Mouse (Mus musculus) intestine, embryonic 14.5 days (tissue): ENCODE results near the gene Rictor. TPM values are rescaled to one million over a fixed set of nuclear protein-coding genes. Genes with fewer than 3 reads are reported as not detected.

Source experiments
- ATAC-seq: fragments of 200-750 bp; cut with Nextera tagmentation; replicated peaks from 2 replicates; pipeline ENCODE4 v1.8.0; 2017; ENCODE audit warnings: low read depth, moderate number of reproducible peaks, moderate TSS enrichment, moderate library complexity; ENCODE audit not compliant: low FRiP score, low TSS enrichment
- DNase-seq: peaks from one replicate; pipeline ENCODE4 v3.0.0-alpha.2; 2018; ENCODE audit warnings: low spot score
- H3K27ac ChIP-seq: fragments of 300-500 bp; sonication (generic); 2 replicates; pipeline ENCODE4 v1.5.1; 2014; ENCODE audit warnings: low read depth, mild to moderate bottlenecking, control low read depth
- H3K27me3 ChIP-seq: fragments of 300-500 bp; sonication (generic); replicated peaks from 2 replicates; pipeline ENCODE4 v1.6.1; 2014; ENCODE audit warnings: low read length, control low read depth; ENCODE audit not compliant: control insufficient read depth, insufficient read depth
- H3K36me3 ChIP-seq: fragments of 300-500 bp; sonication (generic); 2 replicates; pipeline ENCODE4 v1.6.1; 2014; ENCODE audit warnings: low read length, control low read depth; ENCODE audit not compliant: control insufficient read depth, insufficient read depth
- H3K4me1 ChIP-seq: fragments of 300-500 bp; sonication (generic); replicated peaks from 2 replicates; pipeline ENCODE4 v1.6.1; 2014; ENCODE audit warnings: low read length, control low read depth, mixed read lengths; ENCODE audit not compliant: control insufficient read depth, insufficient read depth
- H3K4me2 ChIP-seq: fragments of 300-500 bp; sonication (generic); 2 replicates; pipeline ENCODE4 v1.6.1; 2014; ENCODE audit warnings: low read length
- H3K4me3 ChIP-seq: fragments of 300-500 bp; sonication (generic); 2 replicates; pipeline ENCODE4 v1.5.1; 2014; ENCODE audit warnings: low read depth, low read length, control low read depth, mixed read lengths
- H3K9ac ChIP-seq: fragments of 300-500 bp; sonication (generic); 2 replicates; pipeline ENCODE4 v1.6.1; 2014; ENCODE audit warnings: mild to moderate bottlenecking, low read length
- H3K9me3 ChIP-seq: fragments of 300-500 bp; sonication (generic); 2 replicates; pipeline ENCODE4 v1.6.1; 2016; ENCODE audit warnings: low read length, control low read depth; ENCODE audit not compliant: control insufficient read depth
- WGBS: fragments of 180-500 bp; shearing (Covaris S2); extraction: QIAGEN DNeasy Blood & Tissue Kit; methylation state at CpG from one replicate; pipeline ENCODE4 v1.1.7; 2014; 5-methylcytosine and 5-hydroxymethylcytosine counted together
- polyA plus RNA-seq: library from polyadenylated mRNA; unstranded; fragments of >200 nt; fragmentation: Nextera tagmentation; extraction: Ambion mirVana; gene quantifications from 2 replicates; pipeline ENCODE4 v1.2.1, GENCODE M21; 2014

Gene Rictor
- polyA plus RNA-seq: 41.1 and 43.8 TPM in 2 replicates

DNA sequence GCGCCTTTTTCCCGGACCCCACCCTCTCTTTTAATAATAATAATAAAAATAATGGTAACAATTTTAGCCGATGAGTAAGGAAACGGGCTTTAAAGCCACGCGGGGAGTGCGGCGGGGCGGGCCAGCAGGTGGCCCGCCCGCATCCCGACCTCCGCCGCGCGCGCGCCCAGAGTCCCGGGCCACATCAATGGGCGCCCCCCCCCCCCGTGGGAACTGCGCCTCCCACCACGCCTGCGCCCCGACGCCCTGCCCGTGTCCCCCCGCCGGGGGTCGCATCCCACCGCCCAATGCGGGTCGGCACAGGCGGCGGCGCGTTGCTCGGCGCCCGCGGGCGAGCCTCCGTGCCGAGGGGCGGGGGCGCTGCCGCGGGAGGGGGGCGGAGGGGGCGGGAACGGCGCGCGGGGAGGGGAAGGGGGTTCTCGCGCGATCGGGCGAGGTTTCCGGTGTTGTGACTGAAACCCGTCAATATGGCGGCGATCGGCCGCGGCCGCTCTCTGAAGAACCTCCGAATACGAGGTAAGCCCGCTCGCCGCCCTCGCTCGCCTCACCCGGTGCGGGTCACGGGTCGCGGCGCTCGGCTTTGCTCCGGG lies at the start of gene Rictor:
TSS of gene Rictor (plus strand) at position 444 of the 590 bp plus-strand sequence.
- Histone ChIP-seq H3K27me3 (peaks cover 3% of the 10 kb centered on the region; the same call in 1 of the 2 replicates), H3K9ac (peak within 1 kb of the TSS; percentile 95), H3K27ac (peak within 1 kb of the TSS; percentile 96), H3K4me1 (peaks cover 20% of the 10 kb centered on the region; the same call in 1 of the 2 replicates), H3K9me3 (no peaks in the 10 kb centered on the region), H3K4me3 (peak within 1 kb of the TSS; percentile 95), H3K36me3 (no peaks in the 10 kb centered on the region), H3K4me2 (peak within 1 kb of the TSS; percentile 78)
- peak; percentile 93 for DNase-seq
- peak; percentile 85 for ATAC-seq
- under 1% methylated on average over 48 of the region's 82 CpGs for WGBS

GRCm38 (mm10) chr15:6661951-6662350 lies 46.2 kb upstream of the Rictor start:
- DNase-seq: no peak
- 38% methylated on average over 3 of the region's 3 CpGs for WGBS
- Histone ChIP-seq H3K27me3 (no peaks in the 10 kb centered on the region), H3K4me2 (no peak overlapping the region), H3K4me3 (no peak overlapping the region), H3K4me1 (no peaks in the 10 kb centered on the region), H3K9me3 (no peaks in the 10 kb centered on the region), H3K27ac (no peak overlapping the region), H3K9ac (no peak overlapping the region), H3K36me3 (no peaks in the 10 kb centered on the region)
- no peak for ATAC-seq

DNA sequence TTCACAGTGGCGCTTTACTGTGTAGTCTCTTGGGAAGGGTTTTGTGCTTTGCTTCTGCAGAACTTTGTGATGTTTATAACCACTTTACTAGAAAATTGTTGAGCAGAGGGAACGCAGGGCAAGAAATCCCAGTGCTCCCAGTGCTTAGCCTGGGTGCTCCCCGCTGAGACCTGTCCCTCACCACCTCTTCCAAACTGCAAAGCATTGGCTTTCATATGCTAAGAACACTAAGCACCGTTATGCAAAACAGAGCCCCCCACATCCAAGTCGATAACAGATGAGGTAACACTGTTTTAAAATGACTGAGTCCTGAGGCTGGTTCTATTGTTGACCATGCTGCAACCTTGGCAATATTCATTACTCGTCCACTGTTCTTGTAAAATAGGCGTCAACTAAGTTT lies 44.2 kb upstream of the Rictor start:
- no peaks in the 10 kb centered on the region for H3K27me3 ChIP-seq
- H3K9me3 ChIP-seq: no peaks in the 10 kb centered on the region
- no peak overlapping the region for H3K4me3 ChIP-seq
- no peak for DNase-seq
- H3K4me1 ChIP-seq: no peaks in the 10 kb centered on the region
- H3K9ac ChIP-seq: no peak overlapping the region
- H3K36me3 ChIP-seq: no peaks in the 10 kb centered on the region
- H3K4me2 ChIP-seq: no peak overlapping the region
- 66% methylated on average over 7 of the region's 7 CpGs for WGBS
- no peak overlapping the region for H3K27ac ChIP-seq
- ATAC-seq: no peak

DNA sequence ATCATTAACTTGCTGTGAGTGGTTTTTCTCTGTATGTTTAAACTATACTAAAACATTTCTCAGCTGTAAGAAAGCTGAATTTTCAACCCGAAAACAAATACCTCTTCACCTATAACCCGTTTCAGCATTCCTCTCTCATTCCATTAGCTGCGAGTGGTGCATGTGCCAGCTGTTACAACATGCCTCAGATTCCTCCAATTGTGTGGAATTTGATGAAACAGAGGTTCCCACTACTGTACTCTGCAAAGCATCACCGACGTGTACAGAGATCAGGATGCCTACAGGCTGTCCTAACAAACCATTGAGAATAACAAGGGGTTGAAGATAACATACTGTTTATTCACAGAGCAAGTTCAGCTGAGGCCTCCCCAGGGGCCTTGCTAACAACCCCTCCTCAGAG lies 42.1 kb upstream of the Rictor start:
- Histone ChIP-seq H3K9ac (no peak overlapping the region), H3K4me3 (no peak overlapping the region), H3K9me3 (no peaks in the 10 kb centered on the region), H3K4me2 (no peak overlapping the region), H3K27me3 (no peaks in the 10 kb centered on the region), H3K27ac (no peak overlapping the region), H3K36me3 (no peaks in the 10 kb centered on the region), H3K4me1 (no peaks in the 10 kb centered on the region)
- DNase-seq (no peak), ATAC-seq (no peak)
- 19% methylated on average over 5 of the region's 5 CpGs for WGBS

GRCm38 (mm10) chr15:6668793-6669437 lies 39.3 kb upstream of the Rictor start:
- ATAC-seq (no peak), DNase-seq (no peak)

GRCm38 (mm10) chr15:6678479-6678878 lies 29.7 kb upstream of the Rictor start:
- DNase-seq (no peak), ATAC-seq (no peak)
- Histone ChIP-seq H3K4me1 (no peaks in the 10 kb centered on the region), H3K4me2 (no peak overlapping the region), H3K27me3 (no peaks in the 10 kb centered on the region), H3K4me3 (no peak overlapping the region), H3K9me3 (no peaks in the 10 kb centered on the region), H3K27ac (no peak overlapping the region), H3K9ac (no peak overlapping the region), H3K36me3 (no peaks in the 10 kb centered on the region)
- WGBS: 83% methylated on average over 2 of the region's 2 CpGs

More at GRCm38 (mm10) chr15:6668793-6669437, 39.3 kb upstream of the Rictor start:
- no peaks in the 10 kb centered on the region for H3K4me1 ChIP-seq
- WGBS: 27% methylated on average over 14 of the region's 14 CpGs
- H3K27ac ChIP-seq: no peak overlapping the region
- no peaks in the 10 kb centered on the region for H3K36me3 ChIP-seq
- no peaks in the 10 kb centered on the region for H3K9me3 ChIP-seq
- no peak overlapping the region for H3K4me2 ChIP-seq
- no peak overlapping the region for H3K9ac ChIP-seq
- no peak overlapping the region for H3K4me3 ChIP-seq
- no peaks in the 10 kb centered on the region for H3K27me3 ChIP-seq

- peaks cover 3% of the 10 kb centered on the region; the same call in 1 of the 2 replicates for H3K27me3 ChIP-seq
- H3K9me3 ChIP-seq: no peaks in the 10 kb centered on the region
- WGBS: 69% methylated on average over 2 of the region's 2 CpGs
- no peak overlapping the region for H3K27ac ChIP-seq
- H3K9ac ChIP-seq: no peak overlapping the region
- H3K4me1 ChIP-seq: no peaks in the 10 kb centered on the region
- H3K4me3 ChIP-seq: no peak overlapping the region
- ATAC-seq (no peak), DNase-seq (no peak)
- H3K36me3 ChIP-seq: no peaks in the 10 kb centered on the region
- no peak overlapping the region for H3K4me2 ChIP-seq
Measured at GRCm38 (mm10) chr15:6702164-6702563, 6.0 kb upstream of the Rictor start.

GRCm38 (mm10) chr15:6705351-6705901 lies 2.8 kb upstream of the Rictor start:
- peaks cover 3% of the 10 kb centered on the region; the same call in 1 of the 2 replicates for H3K27me3 ChIP-seq
- no peak overlapping the region for H3K4me3 ChIP-seq
- peaks cover 13% of the 10 kb centered on the region; the same call in 1 of the 2 replicates for H3K4me1 ChIP-seq
- 47% methylated on average over 7 of the region's 7 CpGs for WGBS
- ATAC-seq: no peak
- H3K27ac ChIP-seq: no peak overlapping the region
- no peaks in the 10 kb centered on the region for H3K36me3 ChIP-seq
- no peak for DNase-seq
- no peak overlapping the region for H3K9ac ChIP-seq
- H3K9me3 ChIP-seq: no peaks in the 10 kb centered on the region
- H3K4me2 ChIP-seq: no peak overlapping the region
